Mouse (Mus musculus) ES-E14 (cell line): Measurements from ENCODE around the gene Cstb. TPM values are rescaled to one million over a fixed set of nuclear protein-coding genes. Genes with fewer than 3 reads are reported as not detected.

ENCODE experiments used
- DNase-seq: peaks from one replicate; pipeline ENCODE4 v3.0.0-alpha.2; 2013; ENCODE audit warnings: low read depth, low spot score
- H3K27ac ChIP-seq: 2 replicates; pipeline ENCODE4 v1.5.1; 2012; ENCODE audit warnings: low read depth, mild to moderate bottlenecking, low read length, moderate library complexity, mixed read lengths; ENCODE audit not compliant: poor library complexity, insufficient read depth, severe bottlenecking
- H3K36me3 ChIP-seq: 2 replicates; pipeline ENCODE4 v1.6.1; 2012; ENCODE audit warnings: mild to moderate bottlenecking, low read length, moderate library complexity, mixed read lengths; ENCODE audit not compliant: control insufficient read depth, poor library complexity, insufficient read depth, severe bottlenecking
- H3K4me1 ChIP-seq, 2 experiments: fragments of 150-350 bp in 1 of 2; sonication (generic) in 1 of 2; 2 replicates each; pipeline ENCODE4 v1.6.1; 2012; ENCODE audit warnings: low read length in 2 of 2, mild to moderate bottlenecking in 1 of 2, mixed read lengths in 1 of 2; ENCODE audit not compliant: control insufficient read depth in 2 of 2, insufficient read depth in 2 of 2, poor library complexity in 1 of 2
- H3K4me3 ChIP-seq, 2 experiments: fragments of 150-350 bp in 1 of 2; sonication (generic) in 1 of 2; 2 replicates each; pipeline ENCODE4 v1.5.1; 2012; ENCODE audit warnings: low read length in 2 of 2, low read depth in 1 of 2, mild to moderate bottlenecking in 1 of 2, mixed read lengths in 1 of 2; ENCODE audit not compliant: insufficient read depth in 1 of 2, poor library complexity in 1 of 2, severe bottlenecking in 1 of 2
- H3K9ac ChIP-seq: 2 replicates; pipeline ENCODE4 v1.6.1; 2012; ENCODE audit warnings: low read depth, mild to moderate bottlenecking, low read length, mixed read lengths; ENCODE audit not compliant: poor library complexity, insufficient read depth, severe bottlenecking
- H3K9me3 ChIP-seq: fragments of 150-350 bp; sonication (generic); 2 replicates; pipeline ENCODE4 v1.6.1; 2012; ENCODE audit warnings: low read depth, mild to moderate bottlenecking, low read length; ENCODE audit not compliant: control insufficient read depth, insufficient read depth
- CHD2 ChIP-seq: IDR thresholded peaks from 2 replicates; pipeline ENCODE4 v1.6.1; 2014; ENCODE audit warnings: mild to moderate bottlenecking, low read depth, low read length, inconsistent platforms
- HCFC1 ChIP-seq: IDR thresholded peaks from 2 replicates; pipeline ENCODE4 v1.6.1; 2012; ENCODE audit warnings: low read length, inconsistent platforms, borderline replicate concordance; ENCODE audit not compliant: insufficient read depth
- MAFK ChIP-seq: IDR thresholded peaks from 2 replicates; pipeline ENCODE4 v1.6.1; 2014; ENCODE audit warnings: mild to moderate bottlenecking, low read depth, low read length, inconsistent platforms; ENCODE audit not compliant: insufficient read depth
- ZC3H11A ChIP-seq: IDR thresholded peaks from 2 replicates; pipeline ENCODE4 v1.6.1; 2012; ENCODE audit warnings: low read depth, mild to moderate bottlenecking, inconsistent platforms, low read length, borderline replicate concordance
- ZNF384 ChIP-seq: IDR thresholded peaks from 2 replicates; pipeline ENCODE4 v1.6.1; 2012; ENCODE audit warnings: low read depth, low read length, inconsistent platforms
- in situ Hi-C, 2 experiments: fragments of 600-800 bp; cut with MboI; formaldehyde crosslinking; loops; one replicate each; pipeline ENCODE4 v1.15.1; 2025; ENCODE audit warnings: low sequenced_read_pairs in 2 of 2, inconsistent platforms in 1 of 2; ENCODE audit not compliant: unreplicated experiment in 2 of 2
- total RNA-seq: library from RNA; depleted of rRNA; stranded (reverse); fragments of 300-350 nt; gene quantifications from 2 replicates; pipeline ENCODE4 v1.2.3, GENCODE M21; 2012

The Cstb gene
- total RNA-seq, 1 experiment, result 150 TPM

DNA sequence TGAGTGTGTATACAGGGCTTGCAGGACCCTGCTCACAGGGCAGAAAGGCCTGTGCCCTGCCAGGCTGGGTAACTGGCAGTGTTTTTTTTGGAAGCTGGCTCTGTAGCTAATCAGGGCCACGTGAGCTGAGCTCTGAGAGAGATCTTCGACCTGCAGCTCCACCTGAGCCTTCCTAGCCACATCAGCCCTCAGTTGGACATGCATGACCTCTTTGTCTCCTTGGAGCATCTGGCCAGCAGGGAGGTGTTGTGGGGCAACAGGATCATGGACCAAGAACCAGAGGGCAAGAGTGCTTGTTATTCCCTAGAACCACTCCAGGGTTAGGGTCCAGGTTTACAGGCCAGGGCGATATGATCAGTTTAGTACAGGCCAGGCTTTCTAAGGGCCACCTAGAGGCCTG is 21.9 kb downstream of the Cstb start:
- Histone ChIP-seq H3K4me1 (no peaks in the 10 kb centered on the region), H3K9me3 (no peaks in the 10 kb centered on the region), H3K36me3 (peaks cover 48% of the 10 kb centered on the region; the same call in 1 of the 2 replicates), H3K27ac (no peak overlapping the region), H3K4me3 (no peak overlapping the region), H3K9ac (no peak overlapping the region)
- in situ Hi-C loops, result no loop called here
- no peak for TF ChIP-seq MAFK
- no peak for DNase-seq

DNA sequence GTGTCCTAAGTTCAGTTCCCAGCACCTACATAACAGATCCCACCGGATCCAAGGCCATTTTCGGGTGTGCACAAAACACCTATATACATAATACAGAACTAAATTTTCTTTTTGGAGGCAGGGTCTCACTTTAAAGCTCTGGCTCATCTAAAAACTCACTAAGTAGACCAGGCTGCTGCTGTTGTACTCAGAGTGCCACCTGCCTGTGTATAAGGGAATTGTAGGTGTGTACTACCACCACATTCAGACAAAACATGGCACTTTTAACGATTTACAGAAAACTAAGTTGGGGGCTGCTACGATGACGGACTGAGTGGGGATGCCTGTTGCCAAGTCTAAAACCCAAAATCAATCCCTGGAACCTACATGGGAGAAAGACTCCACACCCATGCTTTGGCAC is 25.3 kb downstream of the Cstb start:
- Histone ChIP-seq H3K36me3 (peaks cover 38% of the 10 kb centered on the region; the same call in 1 of the 2 replicates), H3K9ac (no peak overlapping the region), H3K9me3 (no peaks in the 10 kb centered on the region), H3K4me3 (no peak overlapping the region), H3K27ac (no peak overlapping the region), H3K4me1 (no peaks in the 10 kb centered on the region)
- TF ChIP-seq CHD2 (no peak), HCFC1 (no peak), ZNF384 (no peak), ZC3H11A (no peak), MAFK (no peak)
- in situ Hi-C loops, result no loop called here
- no peak for DNase-seq

DNA sequence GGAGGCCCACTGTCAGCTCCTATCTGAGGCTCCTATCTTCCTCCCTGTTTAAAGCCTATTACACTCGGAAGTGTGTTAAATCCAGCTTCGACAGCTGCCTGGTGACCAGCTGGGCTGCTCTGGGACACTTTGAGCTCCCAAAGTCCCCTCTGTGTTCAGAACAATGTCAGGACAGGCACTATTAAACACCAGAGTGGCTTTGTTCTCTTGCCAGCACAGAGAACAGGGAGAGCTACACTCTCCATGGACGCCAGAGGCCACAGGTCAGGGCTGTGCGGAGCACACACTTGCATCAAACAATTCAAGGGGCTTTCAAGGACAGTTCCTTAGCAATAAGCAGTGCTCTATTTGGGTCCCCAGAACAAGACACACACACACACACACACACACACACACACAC is 27.2 kb downstream of the Cstb start:
- Histone ChIP-seq H3K9me3 (no peaks in the 10 kb centered on the region), H3K9ac (no peak overlapping the region), H3K4me3 (no peak overlapping the region), H3K27ac (no peak overlapping the region), H3K36me3 (peaks cover 28% of the 10 kb centered on the region; the same call in 1 of the 2 replicates), H3K4me1 (no peaks in the 10 kb centered on the region; a peak in 1 of 4 replicates)
- in situ Hi-C loops, result no loop called here
- DNase-seq, result no peak
- TF ChIP-seq CHD2 (no peak), ZC3H11A (no peak), ZNF384 (no peak), MAFK (no peak), HCFC1 (no peak)

DNA sequence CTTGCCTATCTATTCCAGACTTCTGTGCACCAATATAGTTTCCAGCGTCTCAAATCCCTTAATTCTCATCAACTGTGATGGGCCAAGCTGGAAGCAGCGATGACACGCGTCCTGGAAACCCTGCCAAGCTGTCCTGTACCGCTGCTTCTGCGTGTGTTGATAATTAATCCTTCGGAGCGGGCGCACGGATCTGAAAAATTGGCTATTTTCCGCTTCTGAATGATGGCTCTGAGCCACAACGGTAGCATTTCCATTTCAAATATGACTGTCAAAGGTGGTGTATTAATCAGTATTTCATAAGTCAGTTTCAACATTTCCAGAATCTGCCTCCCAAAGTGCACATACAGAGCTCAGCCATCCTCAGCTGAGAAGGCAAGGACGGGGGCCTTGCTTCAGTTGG is 31.2 kb downstream of the Cstb start:
- H3K4me1 ChIP-seq, result peaks cover 0 to 5% of the 10 kb centered on the region in 2 experiments; a peak in 1 of 4 replicates
- TF ChIP-seq ZNF384, result no peak
- TF ChIP-seq MAFK, result no peak
- no peak for TF ChIP-seq HCFC1
- TF ChIP-seq CHD2, result no peak
- TF ChIP-seq ZC3H11A, result no peak
- in situ Hi-C loops, result no loop called here
- no peak overlapping the region for H3K27ac ChIP-seq
- no peak overlapping the region for H3K9ac ChIP-seq
- H3K9me3 ChIP-seq, result no peaks in the 10 kb centered on the region
- DNase-seq, result no peak
- H3K36me3 ChIP-seq, result peaks cover 4% of the 10 kb centered on the region; the same call in 1 of the 2 replicates
- H3K4me3 ChIP-seq, result no peak overlapping the region
